Mouse (Mus musculus): Measurements from ENCODE around the gene Cfl1. TPM values are rescaled to one million over a fixed set of nuclear protein-coding genes. Genes with fewer than 3 reads are reported as not detected.
A peak's percentile ranks its signal among the peaks of the same experiment; 100 is the strongest.
"Not testable (repeated sequence)": the region's sequence is repeated elsewhere in the genome, so short reads cannot be mapped to it uniquely, and the experiment has no call there.

The Cfl1 gene
- polyA plus RNA-seq, 1 experiment from 2014 or later: 3,114 TPM

- Histone ChIP-seq H3K4me1 (ENCODE audit: control insufficient read depth, insufficient read depth, low read length) (peaks cover 12% of the 10 kb centered on the region; the same call in 1 of the 2 replicates), H3K27ac (ENCODE audit: low read depth, low read length) (no peak overlapping the region), H3K9ac (ENCODE audit: low read depth, low read length) (no peak overlapping the region), H3K36me3 (ENCODE audit: control insufficient read depth, insufficient read depth, low read length) (peaks cover 52% of the 10 kb centered on the region), H3K27me3 (ENCODE audit: control insufficient read depth, insufficient read depth, low read length) (no peaks in the 10 kb centered on the region), H3K4me2 (replicated peaks; ENCODE audit: low read depth, low read length) (no peak overlapping the region), H3K4me3 (ENCODE audit: low read length) (no peak overlapping the region), H3K9me3 (ENCODE audit: control insufficient read depth, low read length) (no peaks in the 10 kb centered on the region)
- WGBS: 82% methylated on average over 4 of the region's 4 CpGs
- no peak for ATAC-seq (ENCODE audit: low FRiP score, low TSS enrichment)
Measured at GRCm38 (mm10) chr19:5492641-5493040, 2.4 kb downstream of the Cfl1 start.

- Histone ChIP-seq H3K4me1 (ENCODE audit: control insufficient read depth, insufficient read depth, low read length) (peaks cover 12% of the 10 kb centered on the region; the same call in 1 of the 2 replicates), H3K4me3 (ENCODE audit: low read length) (peak overlapping the region; percentile 8; the same call in 1 of the 2 replicates), H3K36me3 (ENCODE audit: control insufficient read depth, insufficient read depth, low read length) (peaks cover 53% of the 10 kb centered on the region)
- ATAC-seq (ENCODE audit: low FRiP score, low TSS enrichment); H3K9me3 ChIP-seq (ENCODE audit: control insufficient read depth, low read length); H3K27ac ChIP-seq (ENCODE audit: low read depth, low read length); H3K4me2 ChIP-seq (replicated peaks; ENCODE audit: low read depth, low read length); H3K9ac ChIP-seq (ENCODE audit: low read depth, low read length); H3K27me3 ChIP-seq (ENCODE audit: control insufficient read depth, insufficient read depth, low read length): not testable (repeated sequence)
- WGBS: 47% methylated on average over 9 of the region's 9 CpGs
Measured at GRCm38 (mm10) chr19:5493301-5493721, 3.1 kb downstream of the Cfl1 start.

GRCm38 (mm10) chr19:5494314-5494713, 4.1 kb downstream of the Cfl1 start:
- no peak for ATAC-seq (ENCODE audit: low FRiP score, low TSS enrichment)
- no peak overlapping the region for H3K4me3 ChIP-seq (ENCODE audit: low read length)
- no peak overlapping the region for H3K9ac ChIP-seq (ENCODE audit: low read depth, low read length)
- H3K9me3 ChIP-seq (ENCODE audit: control insufficient read depth, low read length): no peaks in the 10 kb centered on the region
- WGBS: 71% methylated on average over 3 of the region's 3 CpGs
- no peaks in the 10 kb centered on the region for H3K27me3 ChIP-seq (ENCODE audit: control insufficient read depth, insufficient read depth, low read length)
- no peak overlapping the region for H3K4me2 ChIP-seq (replicated peaks; ENCODE audit: low read depth, low read length)
- peaks cover 53% of the 10 kb centered on the region for H3K36me3 ChIP-seq (ENCODE audit: control insufficient read depth, insufficient read depth, low read length)
- H3K27ac ChIP-seq (ENCODE audit: low read depth, low read length): no peak overlapping the region
- H3K4me1 ChIP-seq (ENCODE audit: control insufficient read depth, insufficient read depth, low read length): peaks cover 12% of the 10 kb centered on the region; the same call in 1 of the 2 replicates

- Histone ChIP-seq H3K4me2 (replicated peaks; ENCODE audit: low read depth, low read length) (no peak overlapping the region), H3K4me3 (ENCODE audit: low read length) (no peak overlapping the region), H3K27me3 (ENCODE audit: control insufficient read depth, insufficient read depth, low read length) (no peaks in the 10 kb centered on the region), H3K4me1 (ENCODE audit: control insufficient read depth, insufficient read depth, low read length) (peaks cover 12% of the 10 kb centered on the region; the same call in 1 of the 2 replicates), H3K36me3 (ENCODE audit: control insufficient read depth, insufficient read depth, low read length) (peaks cover 53% of the 10 kb centered on the region), H3K9ac (ENCODE audit: low read depth, low read length) (no peak overlapping the region), H3K27ac (ENCODE audit: low read depth, low read length) (no peak overlapping the region), H3K9me3 (ENCODE audit: control insufficient read depth, low read length) (no peaks in the 10 kb centered on the region)
- 85% methylated on average over 12 of the region's 12 CpGs for WGBS
- no peak for ATAC-seq (ENCODE audit: low FRiP score, low TSS enrichment)
Measured at GRCm38 (mm10) chr19:5495353-5496051, 5.2 kb downstream of the Cfl1 start.

GRCm38 (mm10) chr19:5496052-5496370, 5.8 kb downstream of the Cfl1 start:
- no peaks in the 10 kb centered on the region for H3K27me3 ChIP-seq (ENCODE audit: control insufficient read depth, insufficient read depth, low read length)
- no peaks in the 10 kb centered on the region for H3K9me3 ChIP-seq (ENCODE audit: control insufficient read depth, low read length)
- no peak for ATAC-seq (ENCODE audit: low FRiP score, low TSS enrichment)
- WGBS: 87% methylated on average over 16 of the region's 16 CpGs
- H3K4me1 ChIP-seq (ENCODE audit: control insufficient read depth, insufficient read depth, low read length): peaks cover 12% of the 10 kb centered on the region; the same call in 1 of the 2 replicates
- H3K27ac ChIP-seq (ENCODE audit: low read depth, low read length): no peak overlapping the region
- no peak overlapping the region for H3K9ac ChIP-seq (ENCODE audit: low read depth, low read length)
- peaks cover 53% of the 10 kb centered on the region for H3K36me3 ChIP-seq (ENCODE audit: control insufficient read depth, insufficient read depth, low read length)
- no peak overlapping the region for H3K4me3 ChIP-seq (ENCODE audit: low read length)
- H3K4me2 ChIP-seq (replicated peaks; ENCODE audit: low read depth, low read length): no peak overlapping the region

GRCm38 (mm10) chr19:5500330-5500875, 10.1 kb downstream of the Cfl1 start:
- no peak overlapping the region for H3K9ac ChIP-seq (ENCODE audit: low read depth, low read length)
- H3K27me3 ChIP-seq (ENCODE audit: control insufficient read depth, insufficient read depth, low read length): no peaks in the 10 kb centered on the region
- no peak overlapping the region for H3K4me2 ChIP-seq (replicated peaks; ENCODE audit: low read depth, low read length)
- WGBS: 86% methylated on average over 2 of the region's 2 CpGs
- H3K27ac ChIP-seq (ENCODE audit: low read depth, low read length): no peak overlapping the region
- peaks cover 23% of the 10 kb centered on the region for H3K36me3 ChIP-seq (ENCODE audit: control insufficient read depth, insufficient read depth, low read length)
- no peaks in the 10 kb centered on the region for H3K9me3 ChIP-seq (ENCODE audit: control insufficient read depth, low read length)
- no peak for ATAC-seq (ENCODE audit: low FRiP score, low TSS enrichment)
- H3K4me1 ChIP-seq (ENCODE audit: control insufficient read depth, insufficient read depth, low read length): no peaks in the 10 kb centered on the region
- H3K4me3 ChIP-seq (ENCODE audit: low read length): no peak overlapping the region

- Histone ChIP-seq H3K9ac (ENCODE audit: low read depth, low read length) (no peak within 1 kb of the TSS), H3K36me3 (ENCODE audit: control insufficient read depth, insufficient read depth, low read length) (no peaks in the 10 kb centered on the region), H3K9me3 (ENCODE audit: control insufficient read depth, low read length) (peaks cover 6% of the 10 kb centered on the region; the same call in 1 of the 2 replicates), H3K27me3 (ENCODE audit: control insufficient read depth, insufficient read depth, low read length) (no peaks in the 10 kb centered on the region), H3K27ac (ENCODE audit: low read depth, low read length) (no peak within 1 kb of the TSS), H3K4me2 (replicated peaks; ENCODE audit: low read depth, low read length) (peak within 1 kb of the TSS; percentile 22), H3K4me3 (ENCODE audit: low read length) (no peak within 1 kb of the TSS; the same call in 1 of the 2 replicates), H3K4me1 (ENCODE audit: control insufficient read depth, insufficient read depth, low read length) (no peaks in the 10 kb centered on the region)
- no peak; the same call in 1 of the 2 replicates for ATAC-seq (ENCODE audit: low FRiP score, low TSS enrichment)
- 58% methylated on average over 17 of the region's 17 CpGs for WGBS
Measured at GRCm38 (mm10) chr19:5503687-5504086, 13.4 kb downstream of the Cfl1 start, which contains the start of gene 1700020D05Rik. 1700020D05Rik (minus strand) TSS chr19:5503787.

- peaks cover 6% of the 10 kb centered on the region; the same call in 1 of the 2 replicates for H3K4me1 ChIP-seq (ENCODE audit: control insufficient read depth, insufficient read depth, low read length)
- 4% methylated on average over 47 of the region's 47 CpGs for WGBS
- H3K9me3 ChIP-seq (ENCODE audit: control insufficient read depth, low read length): peaks cover 9% of the 10 kb centered on the region; the same call in 1 of the 2 replicates
- H3K27ac ChIP-seq (ENCODE audit: low read depth, low read length): 0 out of 2 replicates have a peak within 1 kb of the TSS, but pooled peaks have one; percentile 1
- H3K4me2 ChIP-seq (replicated peaks; ENCODE audit: low read depth, low read length): peak within 1 kb of the TSS; percentile 82
- H3K36me3 ChIP-seq (ENCODE audit: control insufficient read depth, insufficient read depth, low read length): no peaks in the 10 kb centered on the region
- H3K27me3 ChIP-seq (ENCODE audit: control insufficient read depth, insufficient read depth, low read length): no peaks in the 10 kb centered on the region
- peak within 1 kb of the TSS; percentile 60 for H3K9ac ChIP-seq (ENCODE audit: low read depth, low read length)
- peak within 1 kb of the TSS; percentile 48 for H3K4me3 ChIP-seq (ENCODE audit: low read length)
- ATAC-seq (ENCODE audit: low FRiP score, low TSS enrichment): peak; percentile 99
Measured at GRCm38 (mm10) chr19:5510031-5511026, 20.1 kb downstream of the Cfl1 start, which contains the start of gene Snx32. Snx32 (minus strand) TSS chr19:5510538.
